Mouse (Mus musculus) heart, postnatal 10 days (tissue): ENCODE measurements around the gene Pnmal2. TPM values are rescaled to one million over a fixed set of nuclear protein-coding genes. Genes with fewer than 3 reads are reported as not detected.

ENCODE experiments used
- DNase-seq, 2 experiments: peaks; one replicate each; pipeline ENCODE4 v3.0.0; 2021
- intact Hi-C: fragments of 180-260 bp; cut with DNase I; formaldehyde crosslinking; loops from one replicate; pipeline ENCODE4 v1.15.1; 2025
- total RNA-seq, 2 experiments: library from RNA; stranded (reverse); gene quantifications; 2 replicates each; pipeline ENCODE4 v1.2.3; 2021

Pnmal2 gene
- total RNA-seq, 2 experiments from 2014 or later = 5.0 to 5.2 TPM

DNA sequence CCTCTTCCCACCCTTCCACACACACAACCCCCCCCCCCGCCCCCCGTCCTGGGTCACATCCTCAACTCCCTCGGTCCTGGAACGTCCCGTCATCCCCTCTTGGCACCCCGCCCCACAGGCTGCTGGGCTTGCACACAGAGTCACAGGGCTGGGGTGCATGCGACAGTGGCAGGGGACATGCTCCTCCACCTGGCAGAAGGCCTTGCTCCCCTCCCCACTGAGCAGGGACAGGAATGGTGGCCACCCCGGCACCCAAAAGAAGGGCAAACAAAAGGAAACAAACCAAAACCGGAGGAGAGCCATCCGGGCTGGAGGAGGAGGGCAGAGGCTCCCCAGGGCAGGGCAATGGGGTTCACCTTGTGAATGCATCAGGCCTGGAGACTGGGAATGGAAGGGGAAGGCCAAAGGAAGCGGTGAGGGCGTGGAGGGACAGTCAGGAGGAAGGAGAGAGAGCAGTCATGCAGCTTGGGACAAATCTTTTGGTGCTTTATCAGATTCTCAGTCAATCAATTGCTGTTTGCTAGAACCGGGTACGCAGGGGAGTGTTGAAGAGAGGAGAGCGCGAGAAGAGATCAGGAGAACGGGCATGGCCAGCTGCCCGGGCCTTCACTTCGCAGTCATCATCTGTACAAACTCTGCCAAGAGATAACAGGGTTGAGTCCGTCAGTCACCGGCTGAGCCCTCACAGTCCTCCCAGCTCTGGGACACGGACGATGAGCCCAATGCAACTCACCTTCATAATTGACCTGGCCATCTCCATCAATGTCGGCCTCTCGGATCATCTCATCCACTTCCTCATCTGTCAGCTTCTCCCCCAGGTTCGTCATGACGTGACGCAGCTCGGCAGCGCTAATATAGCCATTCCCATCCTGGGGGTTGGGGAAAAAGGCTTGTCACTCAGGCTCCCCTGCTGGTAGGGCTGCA lies 27.9 kb upstream of the Pnmal2 start:
- intact Hi-C loops = no loop called here
- DNase-seq = peak in 1 of 2 experiments; percentile 59

DNA sequence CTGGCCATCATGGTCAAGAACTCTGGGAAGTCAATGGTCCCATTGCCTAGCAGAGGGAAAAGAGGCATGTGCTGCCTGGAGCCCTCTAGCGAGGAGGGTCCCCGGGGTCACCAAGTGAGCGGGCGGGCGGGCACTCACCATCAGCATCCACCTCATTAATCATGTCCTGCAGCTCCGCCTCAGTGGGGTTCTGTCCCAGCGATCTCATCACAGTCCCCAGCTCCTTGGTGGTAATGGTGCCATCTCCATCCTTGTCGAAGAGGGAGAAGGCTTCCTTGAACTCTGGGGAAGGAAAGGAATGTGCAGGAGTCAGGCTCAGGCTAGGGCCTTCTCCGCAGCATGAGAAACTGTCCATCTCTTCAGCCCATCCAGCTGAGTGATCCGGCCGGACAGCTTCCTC lies 27.0 kb upstream of the Pnmal2 start:
- no peak for DNase-seq
- intact Hi-C loops = no loop called here

DNA sequence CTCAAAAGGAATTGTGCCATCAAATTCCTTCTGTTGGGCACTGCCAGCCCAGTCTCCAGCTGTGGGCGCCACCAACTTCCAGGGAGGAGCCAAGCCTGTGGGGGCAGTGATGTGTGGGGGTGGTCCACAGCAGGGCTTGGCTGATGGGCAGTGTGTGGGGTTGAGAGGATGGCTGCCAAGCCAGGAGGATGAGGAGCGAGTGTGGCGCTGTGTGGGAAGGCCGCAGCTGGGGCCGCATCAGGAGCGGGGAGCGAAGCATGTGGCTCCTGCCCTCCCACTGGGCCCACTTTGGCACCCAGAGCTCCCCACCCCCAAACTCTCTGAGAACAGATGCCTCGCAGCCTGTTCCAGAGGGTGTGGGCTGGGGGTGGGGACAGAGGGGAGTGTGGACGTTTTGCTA lies 26.5 kb upstream of the Pnmal2 start:
- DNase-seq = no peak
- intact Hi-C loops = no loop called here

DNA sequence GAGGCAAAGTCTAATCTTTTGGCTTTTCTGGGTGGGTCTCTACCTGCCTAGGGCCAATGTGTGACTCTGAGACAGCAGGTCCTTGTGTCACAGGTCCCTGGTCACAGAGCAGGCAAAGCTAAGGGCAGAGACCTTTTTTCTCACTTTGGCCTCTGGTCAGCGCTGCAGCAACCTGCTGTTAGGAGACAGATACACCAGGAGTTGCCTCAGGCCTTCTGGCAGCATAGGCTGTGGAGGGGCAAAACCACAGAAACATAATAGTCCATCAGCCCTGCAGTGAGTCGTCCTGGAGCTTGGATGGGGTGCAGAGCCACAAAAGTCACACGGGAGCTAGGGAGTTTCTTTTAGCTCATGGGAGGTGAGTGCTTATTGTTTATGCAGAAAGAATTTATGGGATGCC lies 25.8 kb upstream of the Pnmal2 start:
- no peak for DNase-seq
- intact Hi-C loops = no loop called here

DNA sequence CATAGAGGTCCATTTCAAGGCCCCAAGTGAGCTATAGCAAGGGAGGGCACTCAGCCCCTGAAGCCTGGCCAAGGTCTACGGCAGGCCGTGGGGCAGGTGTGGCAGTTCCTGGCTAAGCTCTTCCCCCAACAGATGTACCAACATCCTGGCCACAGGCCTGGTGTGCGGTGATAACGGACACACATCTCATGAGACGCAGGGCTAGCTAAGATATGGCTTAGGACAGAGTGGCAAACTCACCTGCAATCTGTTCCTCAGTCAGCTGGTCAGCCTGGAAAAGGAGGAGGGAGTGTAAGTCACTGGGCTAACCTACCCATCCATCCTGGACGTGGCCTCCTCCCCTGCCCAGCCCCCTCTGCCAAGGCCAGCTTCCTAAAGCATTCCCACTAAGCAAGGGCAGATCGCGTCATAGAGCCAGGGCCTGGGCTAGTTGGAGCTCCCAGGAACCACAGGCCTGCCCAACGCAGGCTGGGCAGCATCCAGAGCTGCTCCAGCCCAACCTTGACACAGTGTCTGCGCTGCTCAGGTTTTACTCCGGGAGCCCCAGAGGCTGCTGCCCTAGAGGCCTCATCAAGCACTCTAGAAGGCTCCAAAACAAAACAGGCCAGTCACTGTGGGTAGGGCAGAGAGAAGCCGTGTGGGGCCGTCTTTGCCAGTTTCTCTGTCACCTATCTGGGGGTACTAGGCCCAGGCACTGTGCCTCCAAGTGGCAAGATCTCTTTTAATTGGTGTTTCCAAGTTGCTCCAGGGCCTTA lies 24.9 kb upstream of the Pnmal2 start:
- intact Hi-C loops = loop anchor here (5.0 kb wide), 1 partner anchor 102 kb away; the partner anchor contains the start of genes Fkrp and Strn4

DNA sequence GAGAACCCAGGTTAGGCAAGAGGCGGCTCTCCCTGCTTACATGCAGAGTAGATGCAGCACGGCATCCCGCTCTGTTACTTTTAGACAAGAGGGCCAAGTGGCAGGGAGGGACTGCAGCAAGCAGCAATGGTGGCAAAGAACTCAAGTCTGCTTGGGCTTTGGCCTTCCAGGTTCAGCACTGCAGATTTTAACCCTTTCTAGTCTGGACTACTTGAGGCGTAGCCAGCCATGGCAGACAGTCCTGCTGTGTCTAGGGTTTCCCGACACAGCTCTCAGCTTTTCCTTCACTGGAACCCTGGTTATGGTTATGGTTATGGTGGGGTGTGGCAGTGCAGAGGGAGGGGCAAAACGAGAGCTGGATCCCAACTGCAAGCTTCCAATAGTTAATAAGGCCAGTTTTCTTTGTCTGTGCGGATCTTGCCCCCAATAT lies 24.3 kb upstream of the Pnmal2 start:
- intact Hi-C loops = loop anchor here (5.0 kb wide), 1 partner anchor 103 kb away; the partner anchor contains the start of genes Fkrp and Strn4
- DNase-seq = no peak

More for the DNA sequence above, 24.9 kb upstream of the Pnmal2 start:
- DNase-seq = no peak

DNA sequence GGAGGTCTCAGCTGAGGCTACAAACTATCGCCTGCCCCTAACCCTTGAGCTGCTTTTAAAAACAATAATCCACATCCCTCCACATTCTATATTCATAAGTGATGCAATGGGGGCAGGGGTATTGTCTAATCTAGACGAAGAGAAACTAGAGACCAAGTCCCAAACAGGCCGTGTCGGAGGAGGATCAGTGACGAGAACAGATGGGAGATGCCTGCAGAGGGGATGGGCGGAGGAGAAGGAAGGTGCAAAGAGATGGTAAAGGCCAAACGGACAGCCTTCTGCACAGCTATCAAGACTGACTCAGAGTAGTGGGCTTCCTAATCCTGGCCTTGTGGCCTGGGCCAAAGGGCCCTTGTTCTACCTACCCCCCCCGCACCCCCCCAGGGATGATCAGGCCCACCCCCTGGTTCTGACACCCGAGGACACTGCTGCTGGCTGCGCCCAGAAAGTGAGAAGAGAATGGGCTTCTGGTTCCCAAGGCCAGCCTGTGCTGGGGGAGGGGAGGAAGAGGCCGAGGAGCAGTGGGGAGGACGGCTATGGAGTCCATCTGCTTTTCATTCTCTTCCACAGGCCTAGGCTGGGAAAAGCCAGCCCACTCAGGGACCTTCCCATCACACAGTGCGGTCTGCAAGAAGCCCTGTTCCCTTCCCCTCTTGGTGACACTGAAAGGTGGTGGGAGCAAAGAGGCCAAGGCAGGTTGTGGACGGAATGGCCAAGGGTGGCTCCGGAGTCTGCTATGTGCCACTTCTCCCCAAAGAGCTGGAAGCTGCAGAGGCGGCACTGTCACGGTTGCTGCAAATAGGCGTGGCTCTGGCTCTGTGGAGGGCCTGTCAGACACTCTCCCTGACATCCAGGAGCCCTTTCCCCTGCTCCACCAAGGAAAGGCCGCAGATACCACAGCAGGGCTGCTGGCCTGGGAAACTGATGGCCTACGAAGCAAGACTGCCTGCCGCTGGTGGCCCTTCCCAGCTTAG lies 23.4 kb upstream of the Pnmal2 start:
- intact Hi-C loops = loop anchor here (5.0 kb wide), 1 partner anchor 104 kb away; the partner anchor contains the start of genes Fkrp and Strn4
- DNase-seq = peak in 1 of 2 experiments; percentile 48

DNA sequence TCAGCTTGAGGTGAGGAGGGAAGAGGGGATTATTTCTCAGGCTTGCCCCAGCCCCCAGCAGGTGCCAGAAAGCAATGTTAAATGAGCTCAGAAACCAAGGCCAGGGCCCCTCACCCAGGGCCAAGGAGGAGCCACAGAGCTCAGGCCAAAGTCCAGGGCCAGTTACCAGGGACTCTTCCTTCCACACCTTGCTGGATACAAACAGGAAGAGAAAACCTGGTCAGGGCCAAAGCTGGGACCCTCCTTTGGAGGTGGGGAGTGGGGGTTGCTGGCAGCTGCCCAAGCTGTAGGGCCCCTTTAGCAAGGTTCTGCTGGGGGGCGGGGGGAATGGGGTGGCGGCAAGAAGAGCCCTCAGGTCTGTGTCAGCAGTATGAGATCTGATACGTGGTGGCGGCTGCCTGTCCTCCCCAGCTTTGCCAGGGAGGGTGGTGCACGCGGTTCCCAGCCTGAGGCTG lies 22.6 kb upstream of the Pnmal2 start:
- intact Hi-C loops = loop anchor here (5.0 kb wide), 1 partner anchor 105 kb away; the partner anchor contains the start of genes Fkrp and Strn4
- no peak for DNase-seq

DNA sequence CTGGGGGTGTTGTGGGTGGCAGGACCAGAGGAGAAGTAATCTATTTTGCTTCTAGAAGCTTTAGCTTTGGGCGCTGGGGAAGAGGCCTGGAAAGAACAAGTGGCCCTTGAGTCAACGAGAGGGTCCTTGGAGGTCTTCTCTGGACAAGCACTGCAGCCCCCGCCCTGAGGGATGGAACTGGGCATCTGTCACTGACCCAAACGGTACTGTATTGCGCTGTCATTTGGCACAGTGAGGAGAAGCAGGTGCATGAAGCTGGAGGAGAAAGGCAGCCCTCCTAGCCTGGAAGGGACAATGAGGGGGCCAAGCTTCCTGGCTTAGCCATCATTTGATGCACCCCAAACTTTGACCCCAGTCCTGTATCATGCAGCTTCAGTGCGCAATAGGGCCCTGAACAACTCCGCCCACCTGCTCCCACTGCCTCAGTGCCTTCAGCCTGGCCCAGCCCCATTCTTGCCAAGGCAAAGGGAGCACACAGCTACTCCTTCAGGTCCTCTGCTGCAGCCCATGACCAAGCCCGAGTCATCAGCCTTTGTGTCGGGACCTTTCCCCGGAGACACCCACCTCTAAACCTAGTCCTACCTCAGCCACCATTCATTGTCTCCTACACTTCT lies 22.0 kb upstream of the Pnmal2 start:
- intact Hi-C loops = loop anchor here (5.0 kb wide), 1 partner anchor 105 kb away; the partner anchor contains the start of genes Fkrp and Strn4
- no peak for DNase-seq

DNA sequence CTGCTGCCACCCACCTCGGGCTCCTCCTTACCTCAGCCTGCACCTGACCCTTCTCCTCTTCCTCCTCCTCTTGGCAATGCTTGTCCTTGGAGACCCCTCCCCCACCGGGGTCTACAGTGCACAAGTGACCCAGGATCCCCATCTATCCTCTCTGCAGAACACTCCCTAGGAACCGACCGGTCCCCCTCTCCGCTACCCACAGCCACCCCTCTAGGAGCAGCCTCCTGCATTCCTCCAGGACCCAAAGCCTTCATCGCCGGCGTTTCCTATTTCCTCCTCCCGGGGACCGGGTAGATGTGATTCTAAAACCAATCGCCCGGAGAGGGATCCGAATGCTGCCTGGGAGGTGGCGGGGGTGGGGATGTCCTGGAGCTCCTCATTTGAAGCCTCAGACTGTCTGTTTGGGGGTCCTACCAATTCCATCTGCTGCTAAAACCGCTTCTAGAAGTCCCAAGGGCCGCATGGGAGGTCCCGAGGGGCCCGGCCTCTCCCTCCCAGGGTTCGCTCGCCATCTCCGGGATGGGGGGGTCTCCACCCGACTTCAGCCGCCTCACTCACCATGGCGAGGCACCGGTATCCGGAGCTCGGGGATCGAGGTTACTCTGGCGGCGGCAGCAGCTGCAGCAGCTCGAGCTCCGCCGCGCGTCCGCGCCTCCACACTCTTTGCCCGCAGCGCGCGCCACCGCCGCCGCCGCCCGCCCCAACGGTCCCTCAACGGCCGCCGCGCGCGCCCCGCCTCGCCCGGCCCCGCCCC lies 21.0 kb upstream of the Pnmal2 start:
- intact Hi-C loops = loop anchor here (5.0 kb wide), 1 partner anchor 106 kb away; the partner anchor contains the start of genes Fkrp and Strn4
- no peak for DNase-seq

DNA sequence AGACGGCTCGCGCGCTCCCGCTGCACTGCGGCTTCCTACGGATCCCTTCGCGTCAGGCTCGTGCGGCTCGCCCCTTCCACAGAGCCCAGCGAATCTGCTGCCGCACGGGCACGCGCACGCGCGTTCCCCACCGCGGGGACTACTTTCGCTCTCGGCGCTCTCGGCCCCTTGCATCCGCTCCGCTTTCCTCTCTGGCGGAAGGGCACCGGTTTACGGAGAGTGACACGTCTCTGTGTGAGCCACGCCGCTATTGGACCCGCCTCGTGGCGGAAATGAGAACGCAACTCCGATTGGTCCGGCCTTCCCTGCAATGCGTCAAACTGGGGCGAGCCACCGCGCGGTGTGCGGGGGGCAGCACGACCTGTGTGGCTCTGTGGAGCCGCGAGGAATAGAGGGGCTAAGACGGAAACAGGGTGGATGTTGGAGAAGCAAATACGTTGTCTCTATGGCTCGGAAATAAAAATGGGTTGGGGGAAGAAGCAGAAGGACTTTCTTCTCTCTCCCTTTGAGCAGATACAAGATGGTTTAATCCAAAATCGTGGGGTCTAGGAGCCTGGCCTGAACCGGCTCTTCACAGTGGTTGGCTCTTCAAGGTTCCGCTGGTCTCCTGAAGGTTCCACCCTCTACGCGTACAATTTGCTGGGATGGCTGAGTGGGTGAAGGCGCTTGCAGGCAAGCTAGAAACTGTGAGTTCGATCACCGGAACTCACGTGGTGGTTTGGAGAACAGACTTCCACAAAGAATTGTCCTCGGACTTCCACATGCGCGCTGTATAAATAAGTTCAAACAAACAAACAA lies 20.2 kb upstream of the Pnmal2 start, which contains the start of gene Calm3:
Gene Calm3, minus strand, starts transcription at position 78 of the 798 bp plus-strand sequence.
- intact Hi-C loops = loop anchor here (5.0 kb wide), 1 partner anchor 107 kb away; the partner anchor contains the start of genes Fkrp and Strn4
- peak; percentile 100 for DNase-seq

DNA sequence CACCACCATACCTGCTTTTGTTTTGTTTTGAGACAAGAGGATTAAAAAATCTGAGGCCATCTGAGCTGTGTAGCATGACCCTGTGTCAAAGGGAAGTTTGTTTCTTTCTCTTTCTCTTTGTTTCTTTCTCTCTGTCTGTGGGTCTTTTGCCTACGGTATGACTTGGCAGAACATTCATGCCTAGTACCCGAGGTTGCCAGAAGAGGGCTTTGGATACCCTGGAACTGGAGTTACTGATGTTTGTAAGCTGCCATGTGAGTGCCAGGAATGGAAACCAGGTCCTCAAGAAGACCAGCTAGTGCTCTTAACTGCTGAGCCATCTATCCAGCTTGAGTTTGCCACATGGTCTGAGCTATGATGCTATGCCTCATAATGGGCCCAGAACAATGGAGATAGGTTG lies 16.1 kb upstream of the Pnmal2 start:
- no peak for DNase-seq
- intact Hi-C loops = no loop called here

DNA sequence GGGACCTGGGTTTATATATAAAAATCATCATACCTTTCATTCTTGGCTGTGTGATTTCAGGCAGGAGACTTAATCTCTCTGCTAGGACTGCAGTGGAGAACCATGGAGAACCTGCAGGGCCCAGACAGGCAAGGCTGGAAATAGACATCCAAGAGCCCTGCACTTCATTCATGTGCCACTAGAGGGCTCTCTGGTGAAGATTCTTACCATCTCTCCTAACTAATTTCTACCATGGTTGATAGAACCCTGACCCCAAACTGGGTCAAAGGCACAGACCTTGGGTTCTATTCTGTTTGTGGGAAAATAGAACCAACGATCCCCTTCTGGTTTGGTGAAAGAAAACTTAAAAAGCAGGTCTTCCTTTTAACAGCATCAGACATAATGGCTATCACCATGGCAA lies 13.6 kb upstream of the Pnmal2 start:
- DNase-seq = peak; percentile 80 to 84
- intact Hi-C loops = no loop called here

DNA sequence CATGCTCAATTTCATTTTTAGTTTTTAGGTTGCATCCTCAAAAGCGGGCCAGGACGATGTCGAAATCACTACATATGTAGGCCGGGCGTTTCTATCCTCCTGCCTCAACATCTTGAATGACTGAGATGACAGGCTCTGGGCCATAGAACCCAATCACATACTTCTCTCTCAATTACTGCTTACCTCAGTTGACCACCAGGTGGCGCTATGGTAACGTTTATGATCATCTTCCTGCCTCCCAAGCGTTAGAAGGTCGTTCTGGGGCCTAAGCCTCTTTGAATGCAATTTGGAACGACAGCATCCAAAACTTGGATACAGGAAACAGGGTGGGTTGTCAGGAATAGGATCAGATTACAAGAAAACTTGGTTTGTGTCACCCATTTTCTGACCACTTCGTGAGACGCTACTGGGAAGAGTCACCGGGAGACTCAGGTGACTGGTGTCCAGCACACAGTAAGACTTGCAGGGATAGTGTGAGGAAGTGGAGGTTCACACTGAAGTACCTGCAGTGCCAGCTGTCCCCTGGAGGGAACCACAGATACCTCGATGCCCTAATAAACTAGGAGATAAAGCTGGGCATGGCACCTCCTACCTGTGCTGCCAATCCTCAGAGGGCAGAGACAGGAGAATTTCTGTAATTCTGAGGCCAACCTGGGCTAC lies 12.4 kb upstream of the Pnmal2 start:
- DNase-seq = peak; percentile 87 to 93
- intact Hi-C loops = loop anchor here (1.0 kb wide), 2 partner anchors 18 to 70 kb away; no protein-coding TSS in a partner anchor

DNA sequence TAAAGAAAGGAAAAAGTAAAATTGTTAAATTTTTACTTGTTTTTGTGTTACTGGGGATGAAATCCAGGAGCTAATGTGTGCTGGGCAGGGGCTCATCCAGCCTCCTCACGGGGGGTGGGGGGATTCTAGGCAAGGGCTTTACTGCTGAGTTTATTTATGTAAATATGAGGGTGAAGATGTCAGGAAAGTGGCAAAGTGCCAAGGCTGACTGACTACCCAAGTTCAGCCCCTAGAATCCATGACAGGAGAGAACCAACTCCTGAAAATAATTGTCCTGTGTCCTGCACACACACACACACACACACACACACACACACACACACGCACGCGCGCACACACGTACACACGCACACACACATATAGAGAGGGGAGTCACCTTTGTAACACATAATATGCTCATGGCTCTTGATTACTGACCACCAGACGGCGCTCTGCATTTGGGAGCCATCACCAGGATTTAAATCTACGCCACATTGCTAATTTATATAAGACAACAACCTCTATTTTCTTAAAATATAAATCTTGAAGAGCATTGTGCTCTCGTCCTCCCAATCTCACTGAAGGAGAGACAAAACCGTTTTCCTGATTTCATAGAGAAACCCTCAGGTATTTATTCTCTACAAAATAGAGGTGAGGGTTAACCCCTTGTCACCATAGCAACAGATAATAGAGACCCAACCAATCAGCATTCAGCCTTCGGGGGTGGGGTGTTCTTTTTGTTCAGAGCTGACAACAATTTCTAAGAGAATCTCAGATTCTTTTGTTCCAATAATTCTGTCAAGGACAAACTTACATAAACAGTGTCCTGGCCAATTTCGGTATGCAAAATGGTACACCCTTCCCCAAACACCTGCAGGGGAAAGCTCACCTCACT lies 11.5 kb upstream of the Pnmal2 start:
- DNase-seq = peak; percentile 58 to 78
- intact Hi-C loops = loop anchor here (1.0 kb wide), 3 partner anchors 17 to 133 kb away; no protein-coding TSS in a partner anchor

DNA sequence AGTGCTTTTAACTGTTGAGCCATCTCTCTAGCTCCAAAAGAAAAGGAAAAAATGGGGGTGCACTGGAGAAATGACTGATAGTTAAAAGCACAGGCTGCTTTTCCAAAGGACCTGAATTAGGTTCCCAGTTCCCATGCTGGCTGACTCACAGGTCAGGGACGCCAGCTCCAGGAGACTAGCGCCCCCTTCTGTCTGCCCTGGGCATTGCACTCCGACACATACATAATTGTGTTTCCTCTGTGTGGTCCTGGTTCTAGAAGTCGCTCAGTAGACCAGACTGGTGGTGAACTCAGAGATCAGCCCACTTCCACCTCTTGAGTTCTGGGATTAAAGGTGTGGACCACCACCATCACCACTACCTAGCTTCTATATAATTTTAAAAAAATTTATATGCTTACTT lies 7.2 kb upstream of the Pnmal2 start:
- DNase-seq = no peak
- intact Hi-C loops = no loop called here
